Mouse (Mus musculus) cerebellum, postnatal 14 days (tissue): ENCODE data around the gene Lgals2.

Experiments
- DNase-seq, 2 experiments: peaks; one replicate each; pipeline ENCODE4 v3.0.0; 2021; ENCODE audit warnings: mixed read lengths in 2 of 2

The Lgals2 gene

GRCm38 (mm10) chr15:78810146-78810545, 45.2 kb downstream of the Lgals2 start:
- no peak for DNase-seq

GRCm38 (mm10) chr15:78809739-78810138, 45.6 kb downstream of the Lgals2 start:
- DNase-seq, result no peak

GRCm38 (mm10) chr15:78808980-78809379, 46.3 kb downstream of the Lgals2 start:
- DNase-seq, result no peak

GRCm38 (mm10) chr15:78807141-78807540, 48.2 kb downstream of the Lgals2 start:
- DNase-seq, result no peak

GRCm38 (mm10) chr15:78806614-78807013, 48.7 kb downstream of the Lgals2 start:
- no peak for DNase-seq

- no peak for DNase-seq
Measured at GRCm38 (mm10) chr15:78805351-78805750, 50.0 kb downstream of the Lgals2 start.

GRCm38 (mm10) chr15:78804326-78804725, 51.0 kb downstream of the Lgals2 start:
- no peak for DNase-seq

GRCm38 (mm10) chr15:78803499-78803900, 51.8 kb downstream of the Lgals2 start:
- peak; percentile 36 to 40 for DNase-seq

GRCm38 (mm10) chr15:78802776-78803391, 52.4 kb downstream of the Lgals2 start, which contains the start of gene Card10:
Gene Card10 (minus strand): TSS chr15:78803042.
- no peak for DNase-seq

GRCm38 (mm10) chr15:78801971-78802741, 53.2 kb downstream of the Lgals2 start:
- DNase-seq, result no peak

- no peak for DNase-seq
Measured at GRCm38 (mm10) chr15:78801571-78801970, 53.8 kb downstream of the Lgals2 start.
